Mouse (Mus musculus) cerebellum, adult 2 months (tissue): Measurements from ENCODE around the gene Serping1. TPM values are rescaled to one million over a fixed set of nuclear protein-coding genes. Genes with fewer than 3 reads are reported as not detected.
A peak's percentile ranks its signal among the peaks of the same experiment; 100 is the strongest.

Source experiments
- DNase-seq, 2 experiments: peaks; one replicate each; pipeline ENCODE4 v3.0.0; 2021
- H3K27ac ChIP-seq: fragments of 200-500 bp; 2 replicates; pipeline ENCODE4 v1.5.1; 2012; ENCODE audit warnings: low read length, control low read depth, inconsistent platforms; ENCODE audit not compliant: insufficient read depth
- H3K27me3 ChIP-seq: fragments of 200-500 bp; 2 replicates; pipeline ENCODE4 v1.6.1; 2012; ENCODE audit warnings: inconsistent platforms, mild to moderate bottlenecking, low read length, moderate library complexity; ENCODE audit not compliant: control insufficient read depth, insufficient read depth
- H3K4me1 ChIP-seq: fragments of 200-500 bp; 2 replicates; pipeline ENCODE4 v1.6.1; 2011; ENCODE audit warnings: low read length; ENCODE audit not compliant: control insufficient read depth, insufficient read depth
- H3K4me3 ChIP-seq: fragments of 200-500 bp; replicated peaks from 2 replicates; pipeline ENCODE3; 2011; ENCODE audit warnings: mild to moderate bottlenecking, low read depth, low read length, control low read depth; ENCODE audit not compliant: insufficient read depth
- CTCF ChIP-seq: fragments of 200-500 bp; IDR thresholded peaks from 2 replicates; pipeline ENCODE4 v1.5.1; 2011; ENCODE audit warnings: low read depth, mild to moderate bottlenecking, control low read depth, low read length, moderate library complexity, borderline replicate concordance; ENCODE audit not compliant: insufficient read depth
- POLR2A ChIP-seq: fragments of 200-500 bp; IDR thresholded peaks from 2 replicates; pipeline ENCODE4 v1.6.1; 2011; ENCODE audit warnings: low read length, control low read depth, borderline replicate concordance; ENCODE audit not compliant: insufficient read depth
- WGBS: fragments of 180-500 bp; shearing (Covaris S2); methylation state at CpG from one replicate; pipeline ENCODE4 v1.1.7; 2018; 5-methylcytosine and 5-hydroxymethylcytosine counted together
- polyA plus RNA-seq: library from polyadenylated mRNA; depleted of rRNA; stranded (reverse); fragments of >200 nt; gene quantifications from 2 replicates; pipeline ENCODE4 v1.2.3, GENCODE M21; 2012; rRNA removed

Serping1 gene
- polyA plus RNA-seq, 1 experiment, result 19.6 TPM

DNA sequence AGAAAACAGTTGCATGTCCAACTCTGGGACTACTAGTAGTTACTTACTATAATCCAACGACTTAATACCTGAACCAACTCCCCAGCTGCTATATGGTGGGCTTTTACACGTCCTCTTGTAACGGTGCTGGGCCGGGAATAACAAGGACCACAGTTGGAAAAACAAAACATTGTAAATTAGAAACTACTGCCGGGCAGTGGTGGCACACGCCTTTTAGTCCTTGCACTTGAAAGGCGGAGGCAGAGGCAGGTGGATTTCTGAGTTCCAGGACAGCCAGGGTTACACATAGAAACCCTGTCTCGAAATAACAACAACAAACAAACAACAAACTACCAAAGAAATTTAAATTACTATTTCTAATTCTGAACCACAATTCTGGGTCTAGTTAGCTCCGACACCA lies 48.5 kb downstream of the Serping1 start:
- Histone ChIP-seq H3K27ac (no peak overlapping the region), H3K27me3 (no peaks in the 10 kb centered on the region), H3K4me1 (peaks cover 12% of the 10 kb centered on the region), H3K4me3 (peak overlapping the region; percentile 78)
- no peak for DNase-seq
- no peak for TF ChIP-seq CTCF
- no peak for TF ChIP-seq POLR2A
- 4% methylated on average over 9 of the region's 9 CpGs for WGBS

DNA sequence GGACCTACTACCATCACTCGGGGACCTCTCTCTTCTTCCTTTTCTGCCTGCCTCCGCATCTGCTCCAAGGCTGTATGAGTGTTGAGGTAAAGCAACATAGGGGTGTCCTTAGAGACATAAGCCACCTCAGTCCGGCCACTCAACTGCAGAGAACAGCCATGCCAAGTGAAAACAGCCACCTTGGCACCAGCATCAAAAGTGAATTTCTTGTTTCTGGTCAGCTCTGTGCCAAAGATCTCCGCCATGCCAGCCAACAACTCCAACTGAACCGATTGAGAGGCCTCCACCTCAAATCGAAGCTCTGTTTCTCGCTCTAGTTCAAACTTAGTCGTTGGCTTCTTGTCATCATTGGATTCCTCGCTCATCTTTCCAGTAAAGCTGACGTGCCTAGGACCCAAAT lies 49.5 kb downstream of the Serping1 start:
- peaks cover 12% of the 10 kb centered on the region for H3K4me1 ChIP-seq
- 81% methylated on average over 10 of the region's 10 CpGs for WGBS
- no peaks in the 10 kb centered on the region for H3K27me3 ChIP-seq
- DNase-seq, result no peak
- TF ChIP-seq POLR2A (no peak), CTCF (no peak)
- H3K27ac ChIP-seq, result no peak overlapping the region
- H3K4me3 ChIP-seq, result peak overlapping the region; percentile 2

DNA sequence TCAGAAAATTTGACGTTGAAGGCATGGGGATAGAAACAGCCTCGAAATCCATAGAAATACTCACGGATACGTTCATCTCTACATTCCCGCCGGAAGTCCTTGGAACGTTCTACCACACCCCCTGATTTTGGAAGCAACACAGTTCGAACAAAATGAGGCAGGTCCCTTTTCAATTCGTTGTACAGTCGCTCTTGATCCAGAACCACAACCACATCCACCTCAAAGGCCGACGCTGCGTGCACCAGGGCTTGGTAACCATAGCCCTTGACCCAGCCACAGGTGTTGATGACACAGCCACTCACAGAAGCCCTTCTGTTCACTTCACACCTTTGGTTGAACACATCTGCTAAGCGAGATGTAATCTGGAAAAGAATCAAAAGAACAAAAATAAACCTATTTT lies 51.4 kb downstream of the Serping1 start:
- no peak overlapping the region for H3K27ac ChIP-seq
- 94% methylated on average over 14 of the region's 14 CpGs for WGBS
- H3K4me3 ChIP-seq, result no peak overlapping the region
- no peak for DNase-seq
- no peaks in the 10 kb centered on the region for H3K27me3 ChIP-seq
- TF ChIP-seq CTCF, result no peak
- TF ChIP-seq POLR2A, result no peak
- peaks cover 12% of the 10 kb centered on the region for H3K4me1 ChIP-seq

DNA sequence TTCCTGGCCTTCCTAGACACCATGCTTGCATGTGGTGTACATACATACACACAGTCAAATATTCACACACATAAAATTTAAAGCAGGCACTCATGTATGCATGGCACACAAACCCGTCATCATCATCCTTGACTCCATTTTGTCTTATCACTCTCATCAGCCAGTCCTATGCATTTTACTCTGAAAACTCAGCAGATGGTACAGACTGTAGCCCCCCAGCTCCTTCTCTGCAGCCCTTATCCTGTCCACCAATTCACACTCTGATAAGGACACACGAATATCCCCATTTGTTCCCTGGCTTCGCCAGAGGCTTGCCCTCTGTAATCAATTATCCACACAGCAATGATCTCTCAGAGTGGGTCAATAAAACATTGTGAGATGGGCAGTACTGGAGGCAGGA lies 54.1 kb downstream of the Serping1 start:
- WGBS, result 79% methylated on average over 3 of the region's 3 CpGs
- H3K4me3 ChIP-seq, result no peak overlapping the region
- no peak overlapping the region for H3K27ac ChIP-seq
- H3K27me3 ChIP-seq, result no peaks in the 10 kb centered on the region
- H3K4me1 ChIP-seq, result peaks cover 15% of the 10 kb centered on the region
- no peak for DNase-seq
- no peak for TF ChIP-seq POLR2A
- no peak for TF ChIP-seq CTCF

DNA sequence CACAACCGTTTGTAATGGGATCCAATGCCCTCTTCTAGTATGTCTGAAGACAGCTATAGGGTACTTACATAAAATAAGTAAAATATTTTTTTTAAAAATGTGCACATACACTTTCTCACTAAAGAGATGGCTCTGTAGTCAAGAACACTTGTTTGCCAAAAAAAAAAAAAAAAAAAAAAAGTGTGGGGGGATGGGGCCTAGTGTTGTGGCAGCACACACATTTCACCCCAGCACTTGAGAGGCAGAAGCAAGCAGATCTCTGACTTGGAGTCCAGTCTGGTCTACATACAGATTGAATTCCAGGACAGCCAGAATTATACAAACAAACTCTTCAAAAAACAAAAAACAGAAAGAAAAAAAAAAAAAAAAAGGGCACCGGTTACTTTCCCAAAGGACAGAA lies 54.5 kb downstream of the Serping1 start:
- Histone ChIP-seq H3K4me3 (no peak overlapping the region), H3K4me1 (peaks cover 10% of the 10 kb centered on the region), H3K27me3 (no peaks in the 10 kb centered on the region), H3K27ac (no peak overlapping the region)
- 97% methylated on average over 2 of the region's 2 CpGs for WGBS
- TF ChIP-seq POLR2A, result no peak
- TF ChIP-seq CTCF, result no peak
- no peak for DNase-seq

DNA sequence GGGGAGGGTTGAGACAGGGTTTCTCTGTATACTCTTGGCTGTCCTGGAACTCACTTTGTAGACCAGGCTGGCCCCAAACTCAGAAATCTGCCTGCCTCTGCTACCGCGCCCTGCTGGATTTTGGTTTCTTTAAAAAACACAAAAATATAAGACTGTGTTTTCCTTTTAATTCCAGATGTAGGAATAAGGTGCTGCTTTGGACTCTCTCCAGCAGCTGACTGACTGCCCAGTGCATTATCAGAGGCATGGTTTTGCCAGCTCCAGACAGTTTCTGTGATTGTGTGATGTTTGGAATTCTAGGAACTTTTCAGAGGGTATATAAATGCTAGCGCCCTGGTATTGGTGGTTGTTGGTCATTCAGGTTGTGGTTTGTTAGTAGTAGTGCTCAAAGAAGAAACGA lies 57.9 kb downstream of the Serping1 start:
- no peak for DNase-seq
- H3K27me3 ChIP-seq, result no peaks in the 10 kb centered on the region
- peaks cover 6% of the 10 kb centered on the region; the same call in 1 of the 2 replicates for H3K4me1 ChIP-seq
- TF ChIP-seq CTCF, result no peak
- TF ChIP-seq POLR2A, result no peak
- no peak overlapping the region for H3K4me3 ChIP-seq
- H3K27ac ChIP-seq, result no peak overlapping the region
- WGBS, result 94% methylated on average over 4 of the region's 4 CpGs

DNA sequence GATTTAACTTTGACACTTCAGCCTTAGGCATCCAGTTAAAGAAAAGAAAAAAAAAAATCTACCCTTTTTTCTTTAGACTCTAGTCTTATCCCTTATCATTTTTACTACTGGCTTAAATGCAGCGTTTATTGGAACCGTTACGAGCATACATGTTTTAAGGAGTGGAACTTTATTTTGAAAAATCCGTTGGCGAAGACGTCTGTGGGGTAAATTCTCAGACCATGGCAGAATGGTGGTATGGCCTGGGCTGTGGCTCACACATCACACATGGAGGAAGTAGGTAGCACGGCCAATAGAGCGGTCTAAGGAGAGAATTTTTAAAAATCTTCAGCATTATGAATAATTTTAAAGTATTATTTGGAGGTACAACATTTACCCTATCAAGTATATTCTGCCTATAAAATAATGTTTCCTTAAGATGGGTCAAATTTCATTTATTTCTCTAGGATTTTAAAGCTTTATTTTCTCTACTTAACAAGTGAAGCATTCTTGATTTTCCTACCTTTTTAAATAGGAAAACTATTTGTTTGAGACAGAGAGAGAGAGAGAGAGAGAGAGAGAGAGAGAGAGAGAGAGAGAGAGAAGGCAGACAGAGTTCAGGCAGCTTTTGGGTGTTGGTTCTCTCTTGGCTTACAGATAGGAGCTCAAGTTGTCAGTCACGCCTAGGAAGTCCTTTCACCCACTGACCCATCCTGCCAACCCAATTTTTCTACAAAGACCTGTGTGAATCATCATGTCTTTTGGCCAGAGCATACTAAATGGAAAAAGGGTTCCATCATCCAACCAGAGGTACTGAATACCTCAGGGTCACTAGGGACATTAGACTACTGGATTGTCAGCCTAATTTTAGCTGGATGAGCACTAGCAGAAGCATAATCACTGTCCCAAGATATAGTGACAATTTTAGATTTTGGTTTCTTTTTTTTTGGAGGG lies 58.6 kb downstream of the Serping1 start:
- TF ChIP-seq CTCF (no peak), POLR2A (no peak)
- Histone ChIP-seq H3K27me3 (no peaks in the 10 kb centered on the region), H3K4me3 (peak overlapping the region; percentile 43), H3K4me1 (peaks cover 6% of the 10 kb centered on the region; the same call in 1 of the 2 replicates), H3K27ac (peak overlapping the region; percentile 88)
- 28% methylated on average over 9 of the region's 9 CpGs for WGBS
- DNase-seq, result no peak

DNA sequence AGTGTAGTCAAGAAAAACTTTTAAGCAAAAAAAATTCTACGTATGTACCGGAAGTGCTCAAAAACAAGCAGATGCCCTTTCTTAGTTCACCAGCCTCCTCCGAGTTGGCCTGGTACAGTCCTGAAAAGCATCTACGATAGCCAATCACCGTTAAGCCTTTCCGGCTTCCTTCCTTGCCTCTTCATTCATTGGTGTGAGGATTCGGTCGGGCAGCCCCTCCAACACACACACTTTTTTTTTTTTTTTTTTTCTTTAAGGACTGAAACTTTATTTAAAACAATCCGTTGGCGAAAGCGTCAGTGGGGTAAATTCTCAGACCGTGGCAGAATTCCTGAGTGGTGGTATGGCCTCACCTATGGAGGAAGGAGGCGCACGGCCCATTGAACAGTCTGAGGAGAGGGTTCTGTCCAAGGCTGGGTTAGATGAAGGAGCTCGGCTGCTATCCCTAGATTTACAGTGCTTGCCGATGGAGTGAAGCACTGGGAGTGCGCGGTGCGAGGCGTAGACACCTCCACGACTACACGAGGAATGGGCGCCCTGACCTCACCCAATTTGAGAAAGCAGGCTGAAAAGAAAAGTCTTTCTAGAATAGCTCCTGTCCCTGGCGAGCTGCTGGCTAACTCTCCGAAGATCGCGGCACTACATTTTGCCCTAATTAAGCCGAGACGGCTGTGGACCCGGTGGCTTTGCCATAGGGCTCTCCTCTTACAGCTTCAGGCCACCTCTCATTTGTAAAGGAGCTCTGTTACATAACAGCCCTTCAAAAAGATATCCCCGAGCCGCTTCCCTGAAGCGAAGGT lies 59.5 kb downstream of the Serping1 start:
- peak overlapping the region; percentile 88 for H3K27ac ChIP-seq
- peaks cover 6% of the 10 kb centered on the region; the same call in 1 of the 2 replicates for H3K4me1 ChIP-seq
- TF ChIP-seq CTCF (no peak), POLR2A (peak; percentile 7; the same call in 1 of the 2 replicates)
- under 1% methylated on average over 33 of the region's 33 CpGs for WGBS
- peak overlapping the region; percentile 92 for H3K4me3 ChIP-seq
- DNase-seq, result peak; percentile 85 to 95
- no peaks in the 10 kb centered on the region for H3K27me3 ChIP-seq

Other genes with a start within 250 kb of the Serping1 start
- gene Ctnnd1, start 124.7 kb downstream of the Serping1 start, polyA plus RNA-seq, result 34.4 and 35.9 TPM in 2 replicates
- gene Btbd18, start 116.4 kb downstream of the Serping1 start, polyA plus RNA-seq, result not detected in 2 replicates
- gene Selenoh, start 104.7 kb downstream of the Serping1 start, polyA plus RNA-seq, result 67.4 TPM in 2 replicates
- 0.13 TPM in 1 of 2 replicates, not detected in the other for gene Gm28635, start 97.4 kb downstream of the Serping1 start, polyA plus RNA-seq
- gene Med19, start 97.0 kb downstream of the Serping1 start, polyA plus RNA-seq, result 30.6 and 31.0 TPM in 2 replicates
- gene Tmx2, start 96.3 kb downstream of the Serping1 start, polyA plus RNA-seq, result 450 and 454 TPM in 2 replicates
- gene Zdhhc5, start 60.3 kb downstream of the Serping1 start, polyA plus RNA-seq, result 37.4 and 38.4 TPM in 2 replicates
- gene Clp1, start 48.1 kb downstream of the Serping1 start, polyA plus RNA-seq, result 12.0 and 12.7 TPM in 2 replicates
- 164 and 171 TPM in 2 replicates for gene Ypel4, start 41.4 kb downstream of the Serping1 start, polyA plus RNA-seq
- 3.0 and 3.4 TPM in 2 replicates for gene Gm19426, start 31.8 kb downstream of the Serping1 start, polyA plus RNA-seq
- gene Ube2l6, start 23.4 kb upstream of the Serping1 start, polyA plus RNA-seq, result 6.4 and 7.8 TPM in 2 replicates
- gene Smtnl1, start 47.2 kb upstream of the Serping1 start, polyA plus RNA-seq, result not detected in 2 replicates
- 83.3 and 88.4 TPM in 2 replicates for gene Timm10, start 51.6 kb upstream of the Serping1 start, polyA plus RNA-seq
- 0.25 and 0.43 TPM in 2 replicates for gene Slc43a1, start 63.4 kb upstream of the Serping1 start, polyA plus RNA-seq
- 1.2 and 1.7 TPM in 2 replicates for gene Rtn4rl2, start 111.3 kb upstream of the Serping1 start, polyA plus RNA-seq
- gene Slc43a3, start 161.1 kb upstream of the Serping1 start, polyA plus RNA-seq, result 0.82 and 1.3 TPM in 2 replicates
- gene Prg2, start 205.0 kb upstream of the Serping1 start, polyA plus RNA-seq, result 0.14 and 0.23 TPM in 2 replicates
- gene Prg3, start 212.8 kb upstream of the Serping1 start, polyA plus RNA-seq, result not detected in 2 replicates